Mouse (Mus musculus) kidney, adult 2 months (tissue): ENCODE measurements around the gene Tm7sf3. TPM values are rescaled to one million over a fixed set of nuclear protein-coding genes. Genes with fewer than 3 reads are reported as not detected.
A peak's percentile ranks its signal among the peaks of the same experiment; 100 is the strongest.

ENCODE experiments used
- DNase-seq: peaks from one replicate; pipeline ENCODE4 v3.0.0; 2021
- H3K27ac ChIP-seq: fragments of 200-500 bp; 2 replicates; pipeline ENCODE4 v1.5.1; 2012; ENCODE audit warnings: low read depth, low read length, control low read depth, inconsistent platforms; ENCODE audit not compliant: insufficient read depth
- H3K27me3 ChIP-seq: fragments of 200-500 bp; replicated peaks from 2 replicates; pipeline ENCODE4 v1.6.1; 2012; ENCODE audit warnings: mild to moderate bottlenecking, moderate library complexity, low read length, inconsistent platforms; ENCODE audit not compliant: control insufficient read depth, insufficient read depth
- H3K36me3 ChIP-seq: fragments of 200-500 bp; 2 replicates; pipeline ENCODE4 v1.6.1; 2012; ENCODE audit warnings: mild to moderate bottlenecking, moderate library complexity, low read length, inconsistent platforms; ENCODE audit not compliant: control insufficient read depth, insufficient read depth
- H3K4me1 ChIP-seq: fragments of 200-500 bp; 2 replicates; pipeline ENCODE4 v1.6.1; 2011; ENCODE audit warnings: low read length; ENCODE audit not compliant: control insufficient read depth, insufficient read depth
- H3K4me3 ChIP-seq: fragments of 200-500 bp; 2 replicates; pipeline ENCODE4 v1.5.1; 2011; ENCODE audit warnings: mild to moderate bottlenecking, low read depth, low read length, control low read depth; ENCODE audit not compliant: insufficient read depth
- CTCF ChIP-seq: fragments of 200-500 bp; conservative IDR thresholded peaks from 2 replicates; pipeline ENCODE4 v1.5.1; 2011; ENCODE audit warnings: low read depth, mild to moderate bottlenecking, control low read depth, low read length, moderate library complexity, mixed read lengths; ENCODE audit not compliant: insufficient read depth, insufficient read length
- POLR2A ChIP-seq: fragments of 200-500 bp; IDR thresholded peaks from one replicate; pipeline ENCODE4 v1.6.1; 2011; ENCODE audit warnings: low read depth, low read length, control low read depth
- WGBS: fragments of 180-500 bp; shearing (Covaris S2); methylation state at CpG from one replicate; pipeline ENCODE4 v1.1.7; 2018; 5-methylcytosine and 5-hydroxymethylcytosine counted together
- polyA plus RNA-seq: library from polyadenylated mRNA; depleted of rRNA; stranded (reverse); fragments of >200 nt; gene quantifications from 2 replicates; pipeline ENCODE4 v1.2.3, GENCODE M21; 2012

Tm7sf3 gene
- polyA plus RNA-seq, 1 experiment, result 34.8 TPM

GRCm38 (mm10) chr6:146630961-146631360, 11.7 kb downstream of the Tm7sf3 start:
- Histone ChIP-seq H3K4me3 (no peak overlapping the region), H3K36me3 (no peaks in the 10 kb centered on the region), H3K27ac (peak overlapping the region; percentile 8; the same call in 1 of the 2 replicates), H3K4me1 (peaks cover 8% of the 10 kb centered on the region), H3K27me3 (no peaks in the 10 kb centered on the region)
- DNase-seq, result peak; percentile 87
- TF ChIP-seq POLR2A (no peak), CTCF (no peak)
- WGBS, result 43% methylated on average over 4 of the region's 4 CpGs

- DNase-seq, result no peak
- 83% methylated on average over 9 of the region's 9 CpGs for WGBS
- Histone ChIP-seq H3K27ac (no peak overlapping the region), H3K27me3 (no peaks in the 10 kb centered on the region), H3K4me1 (peaks cover 8% of the 10 kb centered on the region), H3K36me3 (no peaks in the 10 kb centered on the region), H3K4me3 (no peak overlapping the region)
- TF ChIP-seq CTCF, result no peak
- TF ChIP-seq POLR2A, result no peak
Measured at GRCm38 (mm10) chr6:146629781-146630756, 12.6 kb downstream of the Tm7sf3 start.

- no peak overlapping the region for H3K4me3 ChIP-seq
- H3K36me3 ChIP-seq, result no peaks in the 10 kb centered on the region
- peaks cover 8% of the 10 kb centered on the region for H3K4me1 ChIP-seq
- DNase-seq, result no peak
- no peaks in the 10 kb centered on the region for H3K27me3 ChIP-seq
- H3K27ac ChIP-seq, result no peak overlapping the region
- 59% methylated on average over 3 of the region's 3 CpGs for WGBS
- no peak for TF ChIP-seq CTCF
- TF ChIP-seq POLR2A, result no peak
Measured at GRCm38 (mm10) chr6:146628123-146628522, 14.5 kb downstream of the Tm7sf3 start.

- Histone ChIP-seq H3K36me3 (peaks cover 8% of the 10 kb centered on the region), H3K4me1 (no peaks in the 10 kb centered on the region), H3K4me3 (no peak overlapping the region), H3K27me3 (no peaks in the 10 kb centered on the region), H3K27ac (no peak overlapping the region)
- TF ChIP-seq POLR2A (no peak), CTCF (no peak)
- 54% methylated on average over 2 of the region's 2 CpGs for WGBS
- no peak for DNase-seq
Measured at GRCm38 (mm10) chr6:146616670-146617069, 26.0 kb downstream of the Tm7sf3 start.

- Histone ChIP-seq H3K36me3 (peaks cover 8% of the 10 kb centered on the region), H3K4me1 (no peaks in the 10 kb centered on the region), H3K27me3 (no peaks in the 10 kb centered on the region), H3K4me3 (no peak overlapping the region), H3K27ac (no peak overlapping the region)
- 88% methylated on average over 8 of the region's 8 CpGs for WGBS
- DNase-seq, result no peak
- TF ChIP-seq POLR2A, result no peak
- TF ChIP-seq CTCF, result no peak
Measured at GRCm38 (mm10) chr6:146615891-146616290, 26.7 kb downstream of the Tm7sf3 start.

GRCm38 (mm10) chr6:146614541-146614940, 28.1 kb downstream of the Tm7sf3 start:
- H3K27ac ChIP-seq, result no peak overlapping the region
- no peaks in the 10 kb centered on the region for H3K4me1 ChIP-seq
- H3K36me3 ChIP-seq, result peaks cover 11% of the 10 kb centered on the region
- whole genome bisulfite sequencing, result 90% methylated on average over 5 of the region's 5 CpGs
- TF ChIP-seq POLR2A (no peak), CTCF (no peak)
- no peak overlapping the region for H3K4me3 ChIP-seq
- no peak for DNase-seq
- H3K27me3 ChIP-seq, result no peaks in the 10 kb centered on the region

GRCm38 (mm10) chr6:146613907-146614306, 28.7 kb downstream of the Tm7sf3 start:
- no peak for DNase-seq
- H3K4me3 ChIP-seq, result no peak overlapping the region
- no peaks in the 10 kb centered on the region for H3K4me1 ChIP-seq
- H3K27me3 ChIP-seq, result no peaks in the 10 kb centered on the region
- 94% methylated on average over 5 of the region's 5 CpGs for WGBS
- H3K27ac ChIP-seq, result no peak overlapping the region
- 0 out of 2 replicates have a peak, but pooled peaks have one; percentile 14 for TF ChIP-seq CTCF
- TF ChIP-seq POLR2A, result no peak
- H3K36me3 ChIP-seq, result peaks cover 14% of the 10 kb centered on the region
